Comparison of ENCODE assay signal across 7 mouse cellular contexts in genomic region chr6:59483587-59483986, GRCm38 (mm10). TPM values are rescaled to one million over a fixed set of nuclear protein-coding genes. Genes with fewer than 3 reads are reported as not detected.
DNase-seq lines count a peak whose midpoint lies in the region; ATAC-seq and TF ChIP-seq lines count a peak whose summit lies in the region.

No protein-coding gene starts in this region.

- no peak overlapping the region for H3ac ChIP-seq in C2C12 (ENCODE audit: control insufficient read depth, insufficient read length, low read depth)

- no peak overlapping the region for H3K9ac ChIP-seq in ES-E14 (ENCODE audit: insufficient read depth, low read depth, low read length, poor library complexity, severe bottlenecking)
- no peak overlapping the region for H3K9ac ChIP-seq in kidney, embryonic 15.5 days
- H3K9ac ChIP-seq in liver, embryonic 14.5 days (replicated peaks): no peak overlapping the region

- no peaks in the 10 kb centered on the region for H3K9me3 ChIP-seq in ES-E14 (ENCODE audit: control insufficient read depth, insufficient read depth, low read depth, low read length)
- H3K9me3 ChIP-seq in kidney, embryonic 15.5 days (replicated peaks): no peaks in the 10 kb centered on the region
- H3K9me3 ChIP-seq in liver, embryonic 14.5 days (ENCODE audit: control insufficient read depth, low read length): no peaks in the 10 kb centered on the region

- no peak for TF ChIP-seq EP300 in liver, embryonic 14.5 days (IDR thresholded peaks at IDR 0.05; ENCODE audit: low read depth)

- H3K79me3 ChIP-seq in C2C12 (ENCODE audit: low read depth): no peaks in the 10 kb centered on the region

- in situ Hi-C loops in ES-E14 (cut with MboI; ENCODE audit: low sequenced_read_pairs in 2 of 2, unreplicated experiment in 2 of 2): loop anchor here (5.0 to 25.0 kb wide), 2 partner anchors 221 to 236 kb away; no protein-coding TSS in a partner anchor

- 19% methylated on average over 3 of the region's 3 CpGs for WGBS in kidney, embryonic 15.5 days
- WGBS in liver, embryonic 14.5 days (ENCODE audit: insufficient replicate concordance): 12% methylated on average over 3 of the region's 3 CpGs

- TF ChIP-seq CTCF in C2C12 (IDR thresholded peaks at IDR 0.05; ENCODE audit: control insufficient read depth, insufficient read depth, insufficient read length): peak; percentile 20
- TF ChIP-seq CTCF in liver, embryonic 14.5 days (IDR thresholded peaks at IDR 0.05; ENCODE audit: low read depth): peak; percentile 33; the same call in 1 of the 2 replicates

- no peak overlapping the region for H3K4me2 ChIP-seq in kidney, embryonic 15.5 days
- H3K4me2 ChIP-seq in liver, embryonic 14.5 days (ENCODE audit: low read depth): no peak overlapping the region

- no peak overlapping the region for H3K4me3 ChIP-seq in C2C12 (ENCODE audit: insufficient read depth, poor library complexity, severe bottlenecking)
- H3K4me3 ChIP-seq in ES-E14 (ENCODE audit: insufficient read depth in 1 of 2, low read depth in 1 of 2, low read length in 2 of 2, poor library complexity in 1 of 2, severe bottlenecking in 1 of 2): no peak overlapping the region
- H3K4me3 ChIP-seq in kidney, embryonic 15.5 days (replicated peaks): no peak overlapping the region
- no peak overlapping the region for H3K4me3 ChIP-seq in liver, embryonic 14.5 days (ENCODE audit: insufficient read depth in 1 of 2, low read depth in 2 of 2, low read length in 2 of 2)

- ATAC-seq in kidney, embryonic 15.5 days (replicated peaks; ENCODE audit: low FRiP score): peak; percentile 78
- ATAC-seq in liver, embryonic 14.5 days (ENCODE audit: insufficient read depth): no peak

- peak; percentile 38 for DNase-seq in ES-E14 (ENCODE audit: low read depth, low spot score)
- DNase-seq in cerebellum, adult 9-11 months: peak; percentile 55
- DNase-seq in gastrocnemius, postnatal 14 days: peak; percentile 8
- DNase-seq in liver, embryonic 14.5 days (ENCODE audit: low read depth in 3 of 3, low spot score in 3 of 3): no peak
- DNase-seq in right cerebral cortex, adult 2 months (ENCODE audit: low spot score in 2 of 2): peak; percentile 51 to 67

- H3K27ac ChIP-seq in ES-E14 (ENCODE audit: insufficient read depth, low read depth, low read length, poor library complexity, severe bottlenecking): no peak overlapping the region
- H3K27ac ChIP-seq in kidney, embryonic 15.5 days: no peak overlapping the region
- no peak overlapping the region for H3K27ac ChIP-seq in liver, embryonic 14.5 days

- H3K27me3 ChIP-seq in C2C12 (ENCODE audit: control insufficient read depth, insufficient read depth, insufficient read length): no peaks in the 10 kb centered on the region
- no peaks in the 10 kb centered on the region for H3K27me3 ChIP-seq in kidney, embryonic 15.5 days
- H3K27me3 ChIP-seq in liver, embryonic 14.5 days (ENCODE audit: control insufficient read depth, insufficient read depth, low read length): no peaks in the 10 kb centered on the region

- H3K79me2 ChIP-seq in C2C12 (ENCODE audit: control insufficient read depth, insufficient read depth): no peaks in the 10 kb centered on the region

- no peaks in the 10 kb centered on the region for H3K4me1 ChIP-seq in ES-E14 (ENCODE audit: control insufficient read depth in 2 of 2, insufficient read depth in 2 of 2, low read length in 2 of 2, poor library complexity in 1 of 2)
- no peaks in the 10 kb centered on the region for H3K4me1 ChIP-seq in kidney, embryonic 15.5 days
- no peaks in the 10 kb centered on the region for H3K4me1 ChIP-seq in liver, embryonic 14.5 days (replicated peaks; ENCODE audit: control insufficient read depth in 2 of 2, insufficient read depth in 2 of 2, low read length in 1 of 2)

- H3K36me3 ChIP-seq in C2C12 (ENCODE audit: control insufficient read depth, insufficient read depth) (no peaks in the 10 kb centered on the region), ES-E14 (ENCODE audit: control insufficient read depth, insufficient read depth, low read length, poor library complexity, severe bottlenecking) (no peaks in the 10 kb centered on the region)
- no peaks in the 10 kb centered on the region for H3K36me3 ChIP-seq in kidney, embryonic 15.5 days
- no peaks in the 10 kb centered on the region for H3K36me3 ChIP-seq in liver, embryonic 14.5 days (replicated peaks; ENCODE audit: control insufficient read depth, insufficient read depth, low read depth)

- intact Hi-C loops in gastrocnemius, postnatal 14 days (cut with DNase I; ENCODE audit: low total_unique reads): no loop called here

TF ChIP-seq in C2C12, 6 proteins besides CTCF, POLR2A, EP300 and RAD21:
- TF ChIP-seq USF1 (IDR thresholded peaks at IDR 0.05; ENCODE audit: low read depth): no peak
- no peak for TF ChIP-seq MYOG (IDR thresholded peaks at IDR 0.05; ENCODE audit: control insufficient read depth, extremely low read depth, insufficient read length)
- no peak for TF ChIP-seq FOSL1 (IDR thresholded peaks at IDR 0.05; ENCODE audit: insufficient read depth, low read length, poor library complexity, severe bottlenecking)
- TF ChIP-seq MAX (IDR thresholded peaks at IDR 0.05): no peak
- TF ChIP-seq MYOD1 (IDR thresholded peaks at IDR 0.05; ENCODE audit: control insufficient read depth, insufficient read length, low read depth): no peak
- TF ChIP-seq CEBPB (IDR thresholded peaks at IDR 0.05; ENCODE audit: low read depth): no peak

TF ChIP-seq in ES-E14, 5 proteins besides CTCF, POLR2A, EP300 and RAD21:
- no peak for TF ChIP-seq MAFK (IDR thresholded peaks at IDR 0.05; ENCODE audit: insufficient read depth, low read depth, low read length)

RNA-seq across cellular contexts. Expression of gene Gprin3, which starts 57.5 kb away (rescaled TPM):
- polyA plus RNA-seq in C2C12 (2012; fragmentation: generic; extraction: Trizol): 0.32 TPM
- total RNA-seq in ES-E14 (2012; rRNA removed): 0.04 and 0.05 TPM in 2 replicates
- under 1 TPM; 0.51 to 0.59 TPM for total RNA-seq in gastrocnemius, postnatal 14 days (2021)
- polyA plus RNA-seq in kidney, embryonic 15.5 days (2015; fragmentation: Nextera tagmentation; extraction: Ambion mirVana): 1.6 and 1.7 TPM in 2 replicates
- 0.01 and 0.02 TPM in 2 replicates for polyA plus RNA-seq in liver, embryonic 14.5 days (2012; rRNA removed)
- polyA plus RNA-seq in liver, embryonic 14.5 days (2014; fragmentation: Nextera tagmentation; extraction: Ambion mirVana): 0.06 and 0.08 TPM in 2 replicates

Comparison
In these comparisons a context has a peak if more than half of its experiments do, and no peak if none do; other contexts are left out.
1. DNase-seq: peak in ES-E14 (single experiment), cerebellum, adult 9-11 months (single experiment), gastrocnemius, postnatal 14 days (single experiment) and right cerebral cortex, adult 2 months (2 of 2); none in liver, embryonic 14.5 days (0 of 3).